Mouse (Mus musculus) stomach, embryonic 14.5 days (tissue): ENCODE measurements around the gene Lpo. TPM values are rescaled to one million over a fixed set of nuclear protein-coding genes. Genes with fewer than 3 reads are reported as not detected.

Experiments
- ATAC-seq: fragments of 200-750 bp; cut with Nextera tagmentation; 2 replicates; pipeline ENCODE4 v1.8.0; 2017; ENCODE audit warnings: low read depth, moderate TSS enrichment; ENCODE audit not compliant: insufficient number of reproducible peaks, insufficient read depth, low FRiP score
- H3K27ac ChIP-seq: fragments of 300-500 bp; sonication (generic); 2 replicates; pipeline ENCODE4 v1.5.1; 2014; ENCODE audit warnings: mild to moderate bottlenecking, low read length, moderate library complexity, mixed read lengths
- H3K27me3 ChIP-seq: fragments of 300-500 bp; sonication (generic); 2 replicates; pipeline ENCODE4 v1.6.1; 2014; ENCODE audit warnings: low read length, control low read depth, mixed read lengths; ENCODE audit not compliant: control insufficient read depth, insufficient read depth
- H3K36me3 ChIP-seq: fragments of 300-500 bp; sonication (generic); 2 replicates; pipeline ENCODE4 v1.6.1; 2014; ENCODE audit warnings: mild to moderate bottlenecking, control low read depth, low read length, moderate library complexity, mixed read lengths; ENCODE audit not compliant: control insufficient read depth, insufficient read depth
- H3K4me1 ChIP-seq: fragments of 300-500 bp; sonication (generic); 2 replicates; pipeline ENCODE4 v1.6.1; 2014; ENCODE audit warnings: low read length, control low read depth, mixed read lengths; ENCODE audit not compliant: control insufficient read depth, insufficient read depth
- H3K4me2 ChIP-seq: fragments of 300-500 bp; sonication (generic); replicated peaks from 2 replicates; pipeline ENCODE4 v1.6.1; 2014; ENCODE audit warnings: low read depth, low read length, control low read depth
- H3K4me3 ChIP-seq: fragments of 300-500 bp; sonication (generic); 2 replicates; pipeline ENCODE4 v1.5.1; 2014; ENCODE audit warnings: low read depth, low read length, control low read depth
- H3K9ac ChIP-seq: fragments of 300-500 bp; sonication (generic); replicated peaks from 2 replicates; pipeline ENCODE4 v1.6.1; 2014; ENCODE audit warnings: low read depth, mild to moderate bottlenecking, control low read depth, low read length, moderate library complexity, mixed read lengths
- H3K9me3 ChIP-seq: fragments of 300-500 bp; sonication (generic); 2 replicates; pipeline ENCODE4 v1.6.1; 2016; ENCODE audit warnings: low read depth, low read length, control low read depth; ENCODE audit not compliant: control insufficient read depth
- WGBS: fragments of 180-500 bp; shearing (Covaris S2); extraction: QIAGEN DNeasy Blood & Tissue Kit; methylation state at CpG from one replicate; pipeline ENCODE4 v1.1.7; 2014; 5-methylcytosine and 5-hydroxymethylcytosine counted together
- polyA plus RNA-seq: library from polyadenylated mRNA; unstranded; fragments of >200 nt; fragmentation: Nextera tagmentation; extraction: Ambion mirVana; gene quantifications from 2 replicates; pipeline ENCODE4 v1.2.1, GENCODE M21; 2014

The Lpo gene
- polyA plus RNA-seq, 1 experiment from 2014 or later: 0.25 TPM

DNA sequence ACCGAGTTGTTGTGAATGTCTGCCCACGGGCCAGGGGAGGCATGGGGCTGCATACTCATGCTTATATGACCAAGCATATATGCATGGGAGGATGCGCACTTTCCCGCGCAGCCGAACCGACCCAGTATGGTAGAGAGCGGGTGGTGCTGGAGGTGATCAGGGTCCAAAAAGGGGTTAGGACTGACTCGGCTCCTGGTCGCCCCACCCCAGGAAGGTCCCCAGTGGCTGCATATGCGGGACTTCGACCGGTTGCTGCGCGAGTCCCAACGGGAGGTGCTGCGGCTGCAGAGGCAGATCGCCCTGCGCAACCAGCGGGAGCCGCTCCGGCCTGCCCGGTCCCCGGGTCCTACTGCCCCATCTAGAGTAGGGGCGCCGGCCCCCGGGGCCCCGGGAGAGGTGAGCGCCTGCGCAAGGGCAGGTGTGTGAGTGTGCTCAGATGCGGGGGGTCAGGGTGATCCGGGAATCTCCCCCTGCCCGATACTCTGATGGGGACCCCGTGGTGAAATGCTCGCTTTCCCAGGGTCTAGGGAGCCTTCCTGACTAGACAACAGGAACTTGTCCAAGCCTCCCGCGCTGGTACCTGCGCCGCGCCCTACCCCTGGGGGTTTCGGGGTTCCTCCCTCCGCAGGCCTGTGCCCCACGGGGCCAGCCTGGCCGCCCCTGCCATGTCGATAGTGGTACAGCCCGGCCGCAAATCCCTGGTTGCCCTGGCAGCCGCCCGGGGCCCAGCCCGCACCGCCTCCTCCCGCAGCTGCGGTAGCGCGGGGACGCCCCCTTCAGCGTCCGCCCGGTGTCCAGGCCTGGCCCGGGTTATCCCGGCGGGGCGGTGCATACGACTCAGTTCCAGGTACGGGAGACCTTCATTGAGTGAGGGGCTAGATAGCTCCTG, 63.9 kb downstream of the Lpo start:
- WGBS: under 1% methylated on average over 65 of the region's 65 CpGs
- Histone ChIP-seq H3K27me3 (peaks cover 44% of the 10 kb centered on the region), H3K4me1 (peaks cover 15% of the 10 kb centered on the region; the same call in 1 of the 2 replicates), H3K9me3 (no peaks in the 10 kb centered on the region), H3K36me3 (no peaks in the 10 kb centered on the region), H3K9ac (peak overlapping the region; percentile 43; the same call in 1 of the 2 replicates), H3K4me2 (peak overlapping the region; percentile 97), H3K27ac (no peak overlapping the region), H3K4me3 (peak overlapping the region; percentile 44)
- ATAC-seq: peak; percentile 34; the same call in 1 of the 2 replicates

DNA sequence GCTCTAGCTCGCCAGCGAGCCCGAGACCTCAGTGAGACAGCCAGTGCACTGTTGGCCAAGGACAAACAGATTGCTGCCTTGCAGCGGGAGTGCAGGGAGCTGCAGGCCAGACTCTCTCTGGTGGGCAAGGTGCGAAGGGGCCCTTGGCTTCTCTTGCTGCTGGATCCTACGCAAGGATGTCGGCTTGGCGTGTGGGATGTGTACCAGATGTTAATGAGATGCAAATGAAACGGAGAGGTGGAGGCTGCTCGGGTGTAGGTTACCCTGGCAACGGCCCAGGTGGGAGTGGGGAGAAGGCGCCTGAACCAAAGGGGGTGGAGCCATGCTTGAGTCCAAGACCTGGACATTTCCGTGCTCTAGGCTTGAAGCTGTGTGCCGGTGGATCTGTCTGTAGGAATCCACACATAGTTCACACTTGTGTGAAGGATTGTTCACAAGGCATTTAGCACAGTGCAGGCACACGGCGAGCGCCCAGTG, 64.5 kb downstream of the Lpo start:
- Histone ChIP-seq H3K9ac (no peak overlapping the region), H3K4me2 (peak overlapping the region; percentile 97), H3K27ac (no peak overlapping the region), H3K36me3 (no peaks in the 10 kb centered on the region), H3K4me3 (peak overlapping the region; percentile 44), H3K4me1 (peaks cover 15% of the 10 kb centered on the region; the same call in 1 of the 2 replicates), H3K27me3 (peaks cover 44% of the 10 kb centered on the region), H3K9me3 (no peaks in the 10 kb centered on the region)
- ATAC-seq: peak; percentile 18; the same call in 1 of the 2 replicates
- WGBS: 2% methylated on average over 17 of the region's 17 CpGs

DNA sequence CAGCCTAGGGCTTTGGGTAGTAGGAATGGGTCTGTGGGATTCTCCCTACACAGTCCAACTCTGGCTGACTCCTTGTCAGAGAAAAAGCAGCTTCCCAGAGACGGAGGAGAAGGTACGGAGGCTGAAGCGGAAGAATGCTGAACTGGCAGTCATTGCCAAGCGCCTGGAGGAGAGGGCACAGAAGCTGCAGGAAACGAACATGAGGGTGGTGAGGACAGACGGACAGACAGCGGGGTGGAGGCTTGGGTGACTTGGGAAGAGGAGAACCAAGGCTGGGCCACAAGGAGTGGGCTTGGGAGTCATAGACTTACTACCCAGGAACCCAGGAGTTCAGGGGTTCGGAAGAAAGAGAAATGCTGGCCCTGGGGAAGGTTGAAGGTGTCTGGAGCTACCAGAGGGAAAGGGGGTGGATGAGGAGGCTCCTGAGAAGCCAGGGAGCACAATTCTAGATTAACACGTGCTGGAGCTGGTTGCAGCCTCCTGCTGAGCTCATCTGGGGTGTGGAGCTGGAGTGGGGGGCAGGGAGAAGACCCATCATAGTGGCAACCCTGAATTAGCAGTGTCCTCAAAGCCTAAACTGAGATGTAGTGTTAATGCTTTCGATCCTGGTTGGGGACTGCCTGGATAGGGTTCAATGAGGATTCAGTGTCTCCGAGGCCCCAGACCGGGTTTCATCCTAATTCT, 65.2 kb downstream of the Lpo start:
- H3K9me3 ChIP-seq: no peaks in the 10 kb centered on the region
- H3K4me3 ChIP-seq: peak overlapping the region; percentile 44; the same call in 1 of the 2 replicates
- no peak overlapping the region for H3K9ac ChIP-seq
- ATAC-seq: no peak
- H3K4me2 ChIP-seq: no peak overlapping the region
- peaks cover 44% of the 10 kb centered on the region for H3K27me3 ChIP-seq
- no peaks in the 10 kb centered on the region for H3K36me3 ChIP-seq
- 55% methylated on average over 12 of the region's 12 CpGs for WGBS
- H3K4me1 ChIP-seq: peaks cover 15% of the 10 kb centered on the region; the same call in 1 of the 2 replicates
- H3K27ac ChIP-seq: no peak overlapping the region

DNA sequence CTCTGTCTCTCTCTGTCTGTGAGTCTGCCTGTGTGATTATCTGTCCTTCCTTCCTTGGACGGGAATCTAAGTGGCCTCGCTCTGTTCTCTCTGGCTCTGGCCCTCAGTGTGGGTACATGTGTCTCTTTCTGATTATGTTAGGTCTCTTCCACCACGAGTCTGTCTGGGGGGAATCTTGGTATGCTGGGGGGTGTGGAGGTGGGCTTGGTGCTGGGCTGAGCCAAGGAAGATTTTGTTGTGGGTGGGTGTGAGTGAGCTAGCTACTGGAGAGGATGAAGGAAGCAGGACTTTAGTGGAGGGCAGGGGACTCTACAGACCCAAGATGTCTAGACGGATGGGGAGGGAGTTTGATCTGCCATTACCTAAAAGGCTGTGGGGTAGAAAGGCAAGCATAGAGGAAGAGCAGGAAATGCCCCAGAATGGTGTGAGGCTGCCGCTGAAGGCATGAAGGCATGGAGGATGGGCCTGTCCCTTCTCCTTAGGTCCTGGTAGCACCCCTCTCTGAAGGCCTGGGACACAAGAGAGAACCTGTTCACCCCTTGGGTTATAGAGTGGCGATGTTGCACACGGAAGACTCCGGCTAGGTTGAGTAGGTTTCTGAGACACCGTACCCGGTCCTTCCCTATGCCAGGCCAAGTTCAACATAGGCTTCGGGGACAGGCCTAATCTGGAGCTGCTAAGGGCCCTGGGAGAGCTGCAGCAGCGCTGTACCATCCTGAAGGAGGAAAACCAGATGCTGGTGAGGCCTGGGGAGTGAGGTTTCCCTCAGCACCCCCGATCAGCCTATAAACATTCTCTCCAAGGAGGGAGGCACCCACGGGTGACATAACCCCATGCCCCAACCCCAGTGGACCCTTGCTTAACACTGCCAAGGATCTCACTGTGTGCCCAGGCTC, 66.0 kb downstream of the Lpo start:
- peaks cover 44% of the 10 kb centered on the region for H3K27me3 ChIP-seq
- WGBS: 74% methylated on average over 14 of the region's 14 CpGs
- no peak overlapping the region for H3K4me2 ChIP-seq

DNA sequence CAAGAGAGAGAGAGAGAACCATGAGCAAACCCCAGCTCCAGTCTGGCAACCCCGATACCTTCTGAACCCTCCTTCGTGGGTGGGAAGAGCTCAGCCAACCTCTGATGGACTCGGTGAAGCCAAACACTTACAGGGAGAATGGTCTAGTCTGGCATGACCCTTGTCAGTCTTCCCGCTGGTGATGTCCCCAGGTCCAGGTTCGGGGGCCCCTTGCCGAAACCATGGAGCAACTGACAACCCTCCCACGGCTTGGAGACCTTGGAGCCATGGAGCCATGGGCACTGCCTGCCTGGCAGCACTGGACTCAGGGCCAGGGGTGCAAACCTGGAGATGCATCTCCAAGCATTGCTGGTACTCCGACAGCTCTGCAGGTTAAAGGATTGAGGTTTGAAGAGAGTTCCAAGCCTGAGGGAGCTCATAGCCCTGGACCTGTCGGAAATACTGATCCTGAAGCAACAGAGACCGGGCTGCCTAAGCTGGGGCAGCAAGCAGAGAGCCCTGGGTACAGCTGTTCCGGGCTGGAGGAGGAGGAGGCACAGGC, 66.8 kb downstream of the Lpo start:
- ATAC-seq: no peak

More for the DNA sequence above, 66.0 kb downstream of the Lpo start:
- H3K4me1 ChIP-seq: peaks cover 15% of the 10 kb centered on the region; the same call in 1 of the 2 replicates
- no peaks in the 10 kb centered on the region for H3K36me3 ChIP-seq
- no peak overlapping the region for H3K27ac ChIP-seq
- H3K4me3 ChIP-seq: no peak overlapping the region
- ATAC-seq: no peak
- H3K9me3 ChIP-seq: no peaks in the 10 kb centered on the region
- no peak overlapping the region for H3K9ac ChIP-seq

DNA sequence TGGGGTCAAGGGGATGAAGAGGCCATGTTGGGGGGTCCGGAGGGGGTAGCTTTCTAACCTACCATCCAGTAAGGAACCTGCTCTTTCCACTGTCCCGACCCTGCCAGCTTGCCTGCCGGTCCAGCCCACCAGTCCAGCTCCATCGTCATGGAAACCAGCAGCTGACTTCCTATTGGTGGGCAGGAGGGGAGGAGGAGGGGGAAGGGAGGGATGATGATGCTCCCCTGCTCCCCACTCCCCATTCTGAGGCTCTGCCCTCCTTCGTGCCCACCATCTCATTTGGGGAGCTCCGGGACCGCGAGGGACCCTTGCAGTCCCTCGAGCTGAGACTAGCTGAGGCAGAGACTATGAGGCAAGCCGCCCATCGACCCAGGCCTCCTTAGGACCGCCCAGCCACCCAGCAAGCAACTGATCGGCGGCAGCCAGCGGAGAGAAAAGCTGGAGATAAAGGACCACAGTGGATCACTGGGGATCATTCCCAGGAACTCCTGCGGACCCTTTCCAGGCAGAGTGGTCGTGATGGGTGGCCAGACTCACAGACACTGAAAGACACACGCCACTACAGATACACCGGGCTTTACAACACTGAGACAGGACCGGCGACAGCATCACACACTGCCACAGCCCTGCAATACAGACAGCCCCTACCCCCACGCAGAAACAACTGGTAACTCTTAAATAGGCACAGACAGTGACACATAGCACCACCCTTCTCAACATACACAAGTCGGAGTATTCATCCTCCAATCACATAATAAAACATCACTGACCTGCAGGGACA, 67.6 kb downstream of the Lpo start, which contains the start of gene Tspoap1:
Gene Tspoap1 (plus strand): TSS at position 241 of the 781 bp plus-strand sequence.
- 9% methylated on average over 23 of the region's 23 CpGs for WGBS
- H3K4me3 ChIP-seq: no peak within 1 kb of the TSS
- ATAC-seq: no peak
- H3K4me1 ChIP-seq: peaks cover 15% of the 10 kb centered on the region; the same call in 1 of the 2 replicates
- H3K9ac ChIP-seq: no peak within 1 kb of the TSS
- no peaks in the 10 kb centered on the region for H3K36me3 ChIP-seq
- H3K27me3 ChIP-seq: peaks cover 44% of the 10 kb centered on the region
- no peaks in the 10 kb centered on the region for H3K9me3 ChIP-seq
- H3K4me2 ChIP-seq: no peak within 1 kb of the TSS
- H3K27ac ChIP-seq: no peak within 1 kb of the TSS

More for the DNA sequence above, 66.8 kb downstream of the Lpo start:
- Histone ChIP-seq H3K4me2 (no peak overlapping the region), H3K27me3 (peaks cover 44% of the 10 kb centered on the region), H3K36me3 (no peaks in the 10 kb centered on the region), H3K9ac (no peak overlapping the region), H3K27ac (no peak overlapping the region), H3K4me1 (peaks cover 15% of the 10 kb centered on the region; the same call in 1 of the 2 replicates), H3K9me3 (no peaks in the 10 kb centered on the region), H3K4me3 (no peak overlapping the region)
- WGBS: 64% methylated on average over 11 of the region's 11 CpGs

DNA sequence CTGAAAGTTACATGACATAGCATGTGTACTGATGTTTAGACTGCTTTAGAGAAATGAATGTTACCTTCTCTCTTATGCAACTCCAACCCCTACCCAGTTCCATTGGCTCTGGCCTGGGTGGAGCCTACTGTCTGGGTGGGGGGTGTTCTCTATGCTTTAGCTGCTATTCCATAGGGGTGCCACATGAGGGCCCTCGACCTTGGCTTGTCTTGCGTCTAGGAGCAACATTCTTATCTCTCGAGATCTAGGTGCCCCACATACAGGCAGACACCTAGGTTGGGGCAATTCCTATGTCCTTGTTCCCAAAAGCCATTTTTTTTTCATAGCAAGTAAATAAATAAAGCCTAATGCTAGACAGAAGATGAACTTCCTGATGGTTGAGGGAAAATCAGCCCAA, 68.5 kb downstream of the Lpo start:
- 10% methylated on average over 3 of the region's 3 CpGs for WGBS
- H3K4me3 ChIP-seq: no peak overlapping the region
- peaks cover 12% of the 10 kb centered on the region; the same call in 1 of the 2 replicates for H3K4me1 ChIP-seq
- peaks cover 36% of the 10 kb centered on the region for H3K27me3 ChIP-seq
- no peaks in the 10 kb centered on the region for H3K9me3 ChIP-seq
- no peak overlapping the region for H3K9ac ChIP-seq
- H3K27ac ChIP-seq: no peak overlapping the region
- no peaks in the 10 kb centered on the region for H3K36me3 ChIP-seq
- H3K4me2 ChIP-seq: no peak overlapping the region
- ATAC-seq: no peak
